ENCODE assay signal across 18 mouse cellular contexts in the genomic region with DNA sequence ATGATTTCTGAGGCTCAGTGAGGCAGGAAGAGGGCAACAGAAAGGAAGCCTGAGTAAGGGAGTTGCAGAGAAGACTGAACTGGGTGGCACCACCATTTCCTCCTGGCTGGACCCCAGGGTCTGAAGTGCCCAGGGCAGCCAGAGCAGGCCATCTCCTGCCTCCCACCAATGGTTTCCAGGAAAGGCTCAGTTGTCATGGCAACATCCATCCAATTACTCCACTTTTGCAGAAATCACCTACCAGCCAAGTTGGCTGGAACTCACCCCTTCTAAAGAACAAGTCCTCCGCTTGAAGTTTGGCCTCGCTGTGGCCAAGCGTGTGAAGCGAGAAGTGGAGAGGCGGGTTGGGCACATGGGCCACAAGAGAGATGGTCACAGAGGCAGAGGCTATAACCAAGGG.
DNase-seq lines count a peak whose midpoint lies in the region; ATAC-seq and TF ChIP-seq lines count a peak whose summit lies in the region.
"Had no signal": no experiment of that assay in that cellular context is flagged by ENCODE, and none has a peak within 500 bp of the region (broad histone marks: within the 10 kb centered on the region; RNA-seq: fewer than 3 reads in every experiment).

No protein-coding gene starts in this region.

- peak overlapping the region; percentile 50 for H3K27ac ChIP-seq in layer of hippocampus, adult 2 months
- H3K27ac ChIP-seq in lung, postnatal 0 days (ENCODE audit: low read length): no peak overlapping the region
- H3K27ac ChIP-seq: limb, embryonic 13.5 days; liver, embryonic 15.5 days; neural tube, embryonic 12.5 days; stomach, embryonic 15.5 days had no signal

- WGBS in lung, postnatal 0 days: 95% methylated on average over 5 of the region's 5 CpGs

- no peak overlapping the region for H3K9ac ChIP-seq in lung, postnatal 0 days (replicated peaks; ENCODE audit: low read depth)
- H3K9ac ChIP-seq: limb, embryonic 13.5 days; liver, embryonic 15.5 days; neural tube, embryonic 12.5 days; stomach, embryonic 15.5 days had no signal

- H3K9me3 ChIP-seq in lung, postnatal 0 days (ENCODE audit: low read length): no peaks in the 10 kb centered on the region
- H3K9me3 ChIP-seq: limb, embryonic 13.5 days; liver, embryonic 15.5 days; neural tube, embryonic 12.5 days; stomach, embryonic 15.5 days had no signal

- no peaks in the 10 kb centered on the region for H3K27me3 ChIP-seq in lung, postnatal 0 days (replicated peaks; ENCODE audit: insufficient read depth, low read length)
- H3K27me3 ChIP-seq: limb, embryonic 13.5 days; liver, embryonic 15.5 days; neural tube, embryonic 12.5 days; stomach, embryonic 15.5 days had no signal

- DNase-seq in cerebellum, postnatal 14 days: peak; percentile 60
- DNase-seq in cerebellum, postnatal 25 days: no peak
- DNase-seq in layer of hippocampus, adult 2 months (ENCODE audit: low spot score in 2 of 2): peak in 1 of 2 experiments; percentile 66
- no peak for DNase-seq in layer of hippocampus, adult 18-20 months (ENCODE audit: low spot score in 2 of 2)
- peak; percentile 40 to 52 for DNase-seq in right cerebral cortex, adult 2 months (ENCODE audit: low spot score in 2 of 2)
- no peak for DNase-seq in right cerebral cortex, postnatal 14 days
- DNase-seq in lung, postnatal 25 days (ENCODE audit: low spot score): no peak
- no peak for DNase-seq in lung, postnatal 0 days (ENCODE audit: low spot score)
- DNase-seq: adrenal gland, postnatal 25 days; gastrocnemius, postnatal 10 days; heart, postnatal 14 days; kidney, adult 9 months; lung, postnatal 14 days had no signal

- ATAC-seq in lung, postnatal 0 days: no peak
- ATAC-seq: inflammation-experienced regulatory T-cells, adult 6 months had no signal

- no peak for TF ChIP-seq CTCF in layer of hippocampus, adult 2 months (conservative IDR thresholded peaks at IDR 0.05)
- TF ChIP-seq CTCF in lung, postnatal 0 days (IDR thresholded peaks at IDR 0.05): no peak

- H3K4me2 ChIP-seq in lung, postnatal 0 days (replicated peaks; ENCODE audit: low read depth, low read length): no peak overlapping the region
- H3K4me2 ChIP-seq: limb, embryonic 13.5 days; liver, embryonic 15.5 days; neural tube, embryonic 12.5 days; stomach, embryonic 15.5 days had no signal

- H3K4me3 ChIP-seq in layer of hippocampus, adult 2 months: no peak overlapping the region
- H3K4me3 ChIP-seq in lung, postnatal 0 days (ENCODE audit: low read depth, low read length): no peak overlapping the region
- H3K4me3 ChIP-seq: limb, embryonic 13.5 days; liver, embryonic 15.5 days; neural tube, embryonic 12.5 days; stomach, embryonic 15.5 days had no signal

- H3K4me1 ChIP-seq in lung, postnatal 0 days (ENCODE audit: insufficient read depth, low read depth, low read length): no peaks in the 10 kb centered on the region
- H3K4me1 ChIP-seq: limb, embryonic 13.5 days; liver, embryonic 15.5 days; neural tube, embryonic 12.5 days; stomach, embryonic 15.5 days had no signal

- H3K36me3 ChIP-seq in lung, postnatal 0 days (ENCODE audit: insufficient read depth, low read length): no peaks in the 10 kb centered on the region
- H3K36me3 ChIP-seq: limb, embryonic 13.5 days; liver, embryonic 15.5 days; neural tube, embryonic 12.5 days; stomach, embryonic 15.5 days had no signal

- TF ChIP-seq EP300 in lung, postnatal 0 days (IDR thresholded peaks at IDR 0.05): no peak

Comparison
In these comparisons a context has a peak if more than half of its experiments do, and no peak if none do; other contexts are left out.
1. DNase-seq: peak in cerebellum, postnatal 14 days (2 of 2) and right cerebral cortex, adult 2 months (2 of 2); none in cerebellum, postnatal 25 days (0 of 2), layer of hippocampus, adult 18-20 months (0 of 2), right cerebral cortex, postnatal 14 days (single experiment), lung, postnatal 25 days (single experiment) and lung, postnatal 0 days (single experiment).